Mouse (Mus musculus) cerebellum, adult 2 months (tissue): ENCODE results near the gene Ass1. TPM values are rescaled to one million over a fixed set of nuclear protein-coding genes. Genes with fewer than 3 reads are reported as not detected.
A peak's percentile ranks its signal among the peaks of the same experiment; 100 is the strongest.

Source experiments
- DNase-seq, 2 experiments: peaks; one replicate each; pipeline ENCODE4 v3.0.0; 2021
- H3K27ac ChIP-seq: fragments of 200-500 bp; 2 replicates; pipeline ENCODE4 v1.5.1; 2012; ENCODE audit warnings: low read length, control low read depth, inconsistent platforms; ENCODE audit not compliant: insufficient read depth
- H3K27me3 ChIP-seq: fragments of 200-500 bp; 2 replicates; pipeline ENCODE4 v1.6.1; 2012; ENCODE audit warnings: inconsistent platforms, mild to moderate bottlenecking, low read length, moderate library complexity; ENCODE audit not compliant: control insufficient read depth, insufficient read depth
- H3K4me1 ChIP-seq: fragments of 200-500 bp; 2 replicates; pipeline ENCODE4 v1.6.1; 2011; ENCODE audit warnings: low read length; ENCODE audit not compliant: control insufficient read depth, insufficient read depth
- H3K4me3 ChIP-seq: fragments of 200-500 bp; replicated peaks from 2 replicates; pipeline ENCODE3; 2011; ENCODE audit warnings: mild to moderate bottlenecking, low read depth, low read length, control low read depth; ENCODE audit not compliant: insufficient read depth
- CTCF ChIP-seq: fragments of 200-500 bp; IDR thresholded peaks from 2 replicates; pipeline ENCODE4 v1.5.1; 2011; ENCODE audit warnings: low read depth, mild to moderate bottlenecking, control low read depth, low read length, moderate library complexity, borderline replicate concordance; ENCODE audit not compliant: insufficient read depth
- POLR2A ChIP-seq: fragments of 200-500 bp; IDR thresholded peaks from 2 replicates; pipeline ENCODE4 v1.6.1; 2011; ENCODE audit warnings: low read length, control low read depth, borderline replicate concordance; ENCODE audit not compliant: insufficient read depth
- WGBS: fragments of 180-500 bp; shearing (Covaris S2); methylation state at CpG from one replicate; pipeline ENCODE4 v1.1.7; 2018; 5-methylcytosine and 5-hydroxymethylcytosine counted together
- polyA plus RNA-seq: library from polyadenylated mRNA; depleted of rRNA; stranded (reverse); fragments of >200 nt; gene quantifications from 2 replicates; pipeline ENCODE4 v1.2.3, GENCODE M21; 2012

The Ass1 gene
- polyA plus RNA-seq, 1 experiment: 29.9 TPM

GRCm38 (mm10) chr2:31495046-31495476 is 25.1 kb downstream of the Ass1 start:
- 34% methylated on average over 13 of the region's 13 CpGs for WGBS
- Histone ChIP-seq H3K4me1 (peaks cover 1% of the 10 kb centered on the region; the same call in 1 of the 2 replicates), H3K27me3 (no peaks in the 10 kb centered on the region), H3K4me3 (no peak overlapping the region), H3K27ac (no peak overlapping the region)
- TF ChIP-seq POLR2A (no peak), CTCF (no peak)
- DNase-seq: no peak

DNA sequence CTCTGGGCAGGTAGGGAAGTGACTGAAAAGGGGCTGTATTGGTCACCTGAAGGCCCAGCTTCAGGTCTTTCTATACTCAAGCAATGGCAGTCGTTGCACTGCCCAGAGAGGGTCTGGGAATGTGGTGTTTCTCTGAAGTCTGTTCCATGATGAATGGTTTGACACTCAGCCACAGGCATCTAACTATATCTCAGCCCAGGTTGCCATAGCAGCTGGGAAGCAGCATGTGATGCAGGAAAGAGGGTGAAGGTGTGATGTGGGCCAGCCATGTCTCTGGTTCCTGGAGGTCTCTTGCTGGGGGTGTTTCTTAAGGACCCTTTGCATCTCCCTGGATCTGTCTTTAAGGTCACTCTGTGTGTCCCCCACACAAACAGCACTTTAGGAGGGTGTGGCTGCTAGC is 26.1 kb downstream of the Ass1 start:
- no peak overlapping the region for H3K27ac ChIP-seq
- no peaks in the 10 kb centered on the region for H3K27me3 ChIP-seq
- H3K4me3 ChIP-seq: no peak overlapping the region
- no peak for DNase-seq
- no peak for TF ChIP-seq CTCF
- no peak for TF ChIP-seq POLR2A
- 37% methylated on average over 1 of the region's 1 CpGs for WGBS
- no peaks in the 10 kb centered on the region for H3K4me1 ChIP-seq

GRCm38 (mm10) chr2:31497113-31497512 is 27.1 kb downstream of the Ass1 start:
- no peak for TF ChIP-seq CTCF
- TF ChIP-seq POLR2A: no peak
- no peak overlapping the region for H3K4me3 ChIP-seq
- H3K27ac ChIP-seq: no peak overlapping the region
- no peak for DNase-seq
- H3K4me1 ChIP-seq: peaks cover 5% of the 10 kb centered on the region
- no peaks in the 10 kb centered on the region for H3K27me3 ChIP-seq
- WGBS: 65% methylated on average over 7 of the region's 7 CpGs

- Histone ChIP-seq H3K4me1 (peaks cover 5% of the 10 kb centered on the region), H3K27me3 (no peaks in the 10 kb centered on the region), H3K4me3 (no peak overlapping the region), H3K27ac (no peak overlapping the region)
- TF ChIP-seq POLR2A: no peak
- no peak for TF ChIP-seq CTCF
- no peak for DNase-seq
- 54% methylated on average over 19 of the region's 19 CpGs for WGBS
Observed at GRCm38 (mm10) chr2:31497635-31498034, 27.6 kb downstream of the Ass1 start.

- Histone ChIP-seq H3K4me1 (peaks cover 5% of the 10 kb centered on the region), H3K27ac (no peak overlapping the region), H3K27me3 (no peaks in the 10 kb centered on the region), H3K4me3 (no peak overlapping the region)
- 50% methylated on average over 21 of the region's 21 CpGs for WGBS
- TF ChIP-seq POLR2A (no peak), CTCF (no peak)
- no peak for DNase-seq
Observed at GRCm38 (mm10) chr2:31499327-31500291, 29.6 kb downstream of the Ass1 start.

- 61% methylated on average over 24 of the region's 24 CpGs for WGBS
- TF ChIP-seq POLR2A (no peak), CTCF (no peak)
- Histone ChIP-seq H3K27me3 (no peaks in the 10 kb centered on the region), H3K4me3 (no peak overlapping the region), H3K4me1 (peaks cover 5% of the 10 kb centered on the region), H3K27ac (no peak overlapping the region)
- no peak for DNase-seq
Observed at GRCm38 (mm10) chr2:31500292-31501204, 30.5 kb downstream of the Ass1 start.

DNA sequence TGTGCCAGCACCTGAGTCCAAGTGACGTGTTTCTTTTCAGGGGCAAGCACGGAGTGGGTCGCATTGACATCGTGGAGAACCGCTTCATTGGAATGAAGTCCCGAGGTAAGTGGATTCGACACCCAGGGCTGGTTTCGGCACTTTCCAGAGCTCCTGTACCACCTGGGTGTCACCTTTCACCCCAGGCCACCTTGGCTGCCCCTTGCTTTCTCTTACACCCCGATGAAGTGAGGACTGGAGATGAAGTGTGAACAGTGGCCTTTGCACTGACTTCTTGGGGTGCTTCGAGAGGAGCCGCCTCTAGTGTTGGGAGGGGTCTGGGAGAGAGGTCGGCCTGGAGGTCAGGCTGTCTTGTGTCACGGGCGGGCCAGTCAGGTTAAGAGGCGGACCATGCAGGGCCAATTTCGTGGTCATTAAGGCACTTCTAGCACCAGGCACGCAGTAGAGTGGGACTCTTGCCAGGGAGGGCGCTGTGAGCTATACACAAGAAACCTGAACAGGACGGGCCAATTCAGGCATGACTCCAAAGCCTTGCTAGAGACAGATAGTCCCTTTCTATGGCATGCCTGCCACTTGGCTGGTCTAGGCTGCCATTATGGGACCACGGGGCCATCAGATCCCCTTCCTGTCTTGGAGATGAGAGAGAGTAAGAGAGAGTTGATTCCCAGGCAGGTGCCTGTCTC is 31.6 kb downstream of the Ass1 start:
- H3K4me3 ChIP-seq: no peak overlapping the region
- peaks cover 5% of the 10 kb centered on the region for H3K4me1 ChIP-seq
- no peaks in the 10 kb centered on the region for H3K27me3 ChIP-seq
- 43% methylated on average over 20 of the region's 20 CpGs for WGBS
- DNase-seq: peak; percentile 53 to 57
- no peak for TF ChIP-seq POLR2A
- no peak for TF ChIP-seq CTCF
- no peak overlapping the region for H3K27ac ChIP-seq
